Mouse (Mus musculus) heart, postnatal 0 days (tissue): ENCODE results near the gene Kmo. TPM values are rescaled to one million over a fixed set of nuclear protein-coding genes. Genes with fewer than 3 reads are reported as not detected.
A peak's percentile ranks its signal among the peaks of the same experiment; 100 is the strongest.

Source experiments
- ATAC-seq: fragments of 200-750 bp; cut with Nextera tagmentation; 2 replicates; pipeline ENCODE4 v1.8.0; 2017; ENCODE audit warnings: low read depth, moderate number of reproducible peaks, moderate library complexity; ENCODE audit not compliant: insufficient read depth
- DNase-seq: peaks from one replicate; pipeline ENCODE4 v3.0.0-alpha.2; 2016; ENCODE audit warnings: low spot score
- H3K27ac ChIP-seq: fragments of 300-500 bp; sonication (generic); 2 replicates; pipeline ENCODE4 v1.5.1; 2014; ENCODE audit warnings: low read depth, mild to moderate bottlenecking
- H3K27me3 ChIP-seq: fragments of 300-500 bp; sonication (generic); 2 replicates; pipeline ENCODE4 v1.6.1; 2014; ENCODE audit warnings: low read length, mixed read lengths; ENCODE audit not compliant: control insufficient read depth, insufficient read depth
- H3K36me3 ChIP-seq: fragments of 300-500 bp; sonication (generic); replicated peaks from 2 replicates; pipeline ENCODE4 v1.6.1; 2014; ENCODE audit warnings: low read length, mixed read lengths; ENCODE audit not compliant: control insufficient read depth, insufficient read depth
- H3K4me1 ChIP-seq: fragments of 300-500 bp; sonication (generic); 2 replicates; pipeline ENCODE4 v1.6.1; 2014; ENCODE audit warnings: antibody characterized with exemption; ENCODE audit not compliant: control insufficient read depth, insufficient read depth
- H3K4me2 ChIP-seq: fragments of 300-500 bp; sonication (generic); 2 replicates; pipeline ENCODE4 v1.6.1; 2014; ENCODE audit warnings: low read depth, mild to moderate bottlenecking, low read length, moderate library complexity
- H3K4me3 ChIP-seq: fragments of 300-500 bp; sonication (generic); 2 replicates; pipeline ENCODE4 v1.5.1; 2014; ENCODE audit warnings: low read depth, low read length
- H3K9ac ChIP-seq: fragments of 300-500 bp; sonication (generic); replicated peaks from 2 replicates; pipeline ENCODE4 v1.6.1; 2014; ENCODE audit warnings: low read depth, low read length, mixed read lengths
- H3K9me3 ChIP-seq: fragments of 300-500 bp; sonication (generic); replicated peaks from 2 replicates; pipeline ENCODE4 v1.6.1; 2016; ENCODE audit warnings: low read length; ENCODE audit not compliant: control insufficient read depth
- CTCF ChIP-seq: IDR thresholded peaks from 2 replicates; pipeline ENCODE4 v1.5.1; 2016; ENCODE audit warnings: antibody characterized with exemption, control low read depth, low read depth
- EP300 ChIP-seq: IDR thresholded peaks from 2 replicates; pipeline ENCODE4 v1.6.1; 2016; ENCODE audit warnings: antibody characterized with exemption, low read depth
- WGBS: fragments of 180-500 bp; shearing (Covaris S2); extraction: QIAGEN DNeasy Blood & Tissue Kit; methylation state at CpG from one replicate; pipeline ENCODE4 v1.1.7; 2014; 5-methylcytosine and 5-hydroxymethylcytosine counted together
- polyA plus RNA-seq: library from polyadenylated mRNA; unstranded; fragments of >200 nt; fragmentation: Nextera tagmentation; extraction: Ambion mirVana; gene quantifications from 2 replicates; pipeline ENCODE4 v1.2.1, GENCODE M21; 2015
- total RNA-seq: library from RNA; depleted of rRNA; stranded (reverse); fragments of >200 nt; gene quantifications from 2 replicates; pipeline ENCODE4 v1.2.3, GENCODE M21; 2014; ENCODE audit warnings: low replicate concordance

Kmo gene
- total and polyA plus RNA-seq, 2 experiments from 2014 or later: 0.03 TPM; not detected in 1

DNA sequence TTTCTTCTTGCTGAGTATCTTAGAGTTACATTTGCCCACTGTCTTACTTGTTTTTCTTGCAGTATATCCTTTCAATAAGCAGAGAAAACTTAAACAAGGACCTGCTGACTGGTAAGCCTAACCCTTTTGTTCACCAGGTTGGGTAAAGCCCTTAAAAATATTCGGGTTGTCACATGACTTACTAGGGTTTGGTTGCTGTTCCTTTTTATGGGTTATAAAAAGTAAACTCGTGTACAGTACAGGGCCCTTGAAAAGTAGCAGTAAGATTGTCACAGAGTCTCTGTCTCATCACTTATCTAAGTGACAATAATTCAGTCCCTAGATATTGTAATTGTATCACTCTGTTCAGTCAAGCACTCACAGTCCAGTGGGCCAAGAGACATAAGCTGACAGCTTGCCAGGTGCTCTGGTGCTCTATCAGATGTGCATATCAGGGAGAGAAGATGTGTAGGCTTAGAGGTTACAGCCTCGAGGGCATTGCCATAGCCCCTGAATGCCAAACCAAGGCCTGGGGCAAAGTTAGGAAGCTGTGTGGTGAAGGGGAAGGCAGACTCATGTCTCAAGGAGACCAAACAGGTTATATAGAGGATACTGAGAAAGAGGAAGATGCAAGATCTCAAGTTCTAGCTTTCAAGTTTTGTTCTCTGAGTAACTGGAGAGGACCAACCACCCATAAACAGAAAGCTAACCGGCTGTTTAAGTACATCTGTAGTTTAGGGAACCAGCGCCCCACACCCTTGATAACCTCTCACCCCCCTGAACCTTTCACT, 23.5 kb downstream of the Kmo start:
- Histone ChIP-seq H3K4me2 (no peak overlapping the region), H3K4me1 (no peaks in the 10 kb centered on the region), H3K27ac (no peak overlapping the region), H3K9ac (no peak overlapping the region), H3K4me3 (no peak overlapping the region), H3K27me3 (no peaks in the 10 kb centered on the region), H3K36me3 (no peaks in the 10 kb centered on the region), H3K9me3 (no peaks in the 10 kb centered on the region)
- no peak for DNase-seq
- TF ChIP-seq EP300 (no peak), CTCF (no peak)
- 52% methylated on average over 5 of the region's 5 CpGs for WGBS
- no peak for ATAC-seq

DNA sequence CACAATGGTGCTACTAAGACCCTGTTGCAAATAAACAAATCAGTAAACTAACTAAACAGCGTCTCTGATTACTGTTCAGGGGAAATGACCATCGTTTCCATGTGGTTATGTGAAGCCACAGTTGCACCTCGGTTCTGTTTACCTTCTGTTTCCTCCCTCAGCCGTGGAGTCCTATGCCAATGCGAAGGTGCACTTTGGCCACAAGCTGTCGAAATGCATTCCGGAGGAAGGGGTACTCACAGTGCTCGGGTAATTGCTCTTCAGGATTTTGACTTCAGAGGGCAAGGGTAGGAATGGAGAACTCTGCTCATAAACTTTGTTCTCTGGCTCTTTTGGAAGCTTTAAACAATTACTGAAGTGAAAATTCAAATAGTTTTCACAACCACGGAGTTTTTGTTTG, 26.8 kb downstream of the Kmo start:
- TF ChIP-seq CTCF: no peak
- TF ChIP-seq EP300: no peak
- Histone ChIP-seq H3K27ac (no peak overlapping the region), H3K9ac (no peak overlapping the region), H3K27me3 (no peaks in the 10 kb centered on the region), H3K9me3 (no peaks in the 10 kb centered on the region), H3K4me3 (no peak overlapping the region), H3K4me2 (no peak overlapping the region), H3K4me1 (no peaks in the 10 kb centered on the region), H3K36me3 (no peaks in the 10 kb centered on the region)
- DNase-seq (no peak), ATAC-seq (no peak)
- WGBS: 54% methylated on average over 9 of the region's 9 CpGs

DNA sequence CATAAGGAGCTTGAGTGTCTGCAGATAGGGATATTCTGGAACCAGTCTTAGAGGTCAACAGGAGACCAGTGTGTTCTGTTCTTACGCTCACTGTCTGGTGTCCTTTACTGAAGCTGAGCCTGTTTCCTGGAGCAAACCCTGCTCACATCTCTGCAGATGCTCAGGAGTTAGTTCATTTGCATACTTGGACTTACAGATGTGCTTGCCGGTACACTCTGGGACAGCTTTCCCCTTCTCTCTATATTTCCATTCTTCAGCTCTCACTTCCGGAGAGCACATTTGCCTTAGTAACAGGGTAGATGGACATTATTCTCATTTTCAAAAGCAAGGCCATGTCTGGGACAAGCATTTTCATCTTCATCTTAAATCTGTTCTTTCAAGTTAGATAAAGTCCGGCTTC, 28.4 kb downstream of the Kmo start:
- no peak for ATAC-seq
- TF ChIP-seq CTCF (no peak), EP300 (no peak)
- WGBS: 83% methylated on average over 4 of the region's 4 CpGs
- no peaks in the 10 kb centered on the region for H3K27me3 ChIP-seq
- no peak overlapping the region for H3K27ac ChIP-seq
- H3K36me3 ChIP-seq: no peaks in the 10 kb centered on the region
- no peaks in the 10 kb centered on the region for H3K4me1 ChIP-seq
- H3K4me3 ChIP-seq: no peak overlapping the region
- no peak overlapping the region for H3K9ac ChIP-seq
- no peaks in the 10 kb centered on the region for H3K9me3 ChIP-seq
- DNase-seq: no peak
- no peak overlapping the region for H3K4me2 ChIP-seq

DNA sequence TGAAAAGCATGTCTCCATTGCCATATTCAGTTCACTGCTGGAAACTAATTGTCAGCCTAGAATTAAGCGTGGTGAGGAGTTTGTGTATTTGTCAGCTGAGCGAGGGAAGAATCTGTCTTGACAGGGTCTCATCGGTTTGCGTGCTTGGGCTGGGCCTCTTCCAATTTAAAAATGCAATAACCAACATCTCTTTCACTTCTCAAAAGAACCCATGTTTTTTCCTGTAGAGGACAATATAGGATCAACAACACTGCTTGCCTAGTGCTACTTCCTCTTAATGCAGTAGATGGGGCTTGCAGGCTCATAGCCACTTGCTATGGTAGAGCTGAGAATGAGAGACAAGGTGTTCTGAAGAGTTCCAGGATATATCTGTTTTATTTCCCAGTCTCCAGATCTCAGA, 39.7 kb downstream of the Kmo start:
- TF ChIP-seq EP300 (no peak), CTCF (no peak)
- H3K9ac ChIP-seq: no peak overlapping the region
- no peak overlapping the region for H3K4me3 ChIP-seq
- no peak for DNase-seq
- H3K27me3 ChIP-seq: no peaks in the 10 kb centered on the region
- no peaks in the 10 kb centered on the region for H3K4me1 ChIP-seq
- ATAC-seq: no peak
- H3K9me3 ChIP-seq: no peaks in the 10 kb centered on the region
- no peaks in the 10 kb centered on the region for H3K36me3 ChIP-seq
- no peak overlapping the region for H3K4me2 ChIP-seq
- WGBS: 92% methylated on average over 4 of the region's 4 CpGs
- H3K27ac ChIP-seq: no peak overlapping the region

DNA sequence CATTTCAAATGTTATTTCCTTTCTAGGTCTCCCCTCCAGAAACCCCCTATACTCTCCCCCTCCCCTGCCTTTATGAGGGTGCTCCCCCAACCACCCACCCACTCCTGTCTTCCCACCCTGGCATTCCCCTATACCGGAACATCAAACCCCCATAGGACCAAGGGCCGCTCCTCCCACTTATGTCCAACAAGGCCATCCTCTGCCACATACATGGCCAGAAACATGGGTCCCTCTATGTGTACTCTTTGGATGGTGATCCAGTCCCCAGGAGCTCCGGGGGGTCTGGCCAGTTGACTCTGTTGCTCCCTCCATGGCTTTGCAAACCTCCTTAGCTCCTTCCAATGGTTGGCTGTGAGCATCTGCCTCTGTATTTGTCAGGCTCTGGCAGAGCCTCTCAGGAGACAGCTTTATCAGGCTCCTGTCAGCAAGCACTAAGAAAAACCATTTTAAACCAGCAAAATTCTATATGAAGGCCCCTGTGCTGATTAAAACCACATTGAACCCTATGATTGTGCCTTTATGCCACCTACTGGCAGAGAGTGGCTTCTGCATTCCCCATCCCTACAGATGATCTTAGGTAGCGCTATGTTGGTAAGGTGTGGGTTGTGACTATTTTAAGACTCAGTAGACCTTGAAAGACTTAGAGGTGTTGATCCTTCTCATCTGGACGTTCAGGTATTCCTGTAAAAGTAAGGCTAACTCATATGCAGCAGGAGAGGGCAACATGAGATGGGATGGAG, 48.7 kb downstream of the Kmo start:
- DNase-seq (peak; percentile 30), ATAC-seq (no peak)
- Histone ChIP-seq H3K36me3 (no peaks in the 10 kb centered on the region), H3K27ac (no peak overlapping the region), H3K4me1 (no peaks in the 10 kb centered on the region), H3K9me3 (no peaks in the 10 kb centered on the region), H3K4me3 (no peak overlapping the region), H3K9ac (no peak overlapping the region), H3K27me3 (no peaks in the 10 kb centered on the region), H3K4me2 (no peak overlapping the region)
- 61% methylated on average over 5 of the region's 5 CpGs for WGBS
- TF ChIP-seq CTCF: peak; percentile 75
- TF ChIP-seq EP300: no peak
